Mouse (Mus musculus) stomach, postnatal 0 days (tissue): ENCODE results near the gene Dop1b.

Source experiments
- CTCF ChIP-seq: IDR thresholded peaks from 2 replicates; pipeline ENCODE4 v1.5.1; 2016; ENCODE audit warnings: antibody characterized with exemption, low read depth, mild to moderate bottlenecking, moderate library complexity
- EP300 ChIP-seq: optimal IDR thresholded peaks from 2 replicates; pipeline ENCODE3; 2016; ENCODE audit warnings: antibody characterized with exemption

DNA sequence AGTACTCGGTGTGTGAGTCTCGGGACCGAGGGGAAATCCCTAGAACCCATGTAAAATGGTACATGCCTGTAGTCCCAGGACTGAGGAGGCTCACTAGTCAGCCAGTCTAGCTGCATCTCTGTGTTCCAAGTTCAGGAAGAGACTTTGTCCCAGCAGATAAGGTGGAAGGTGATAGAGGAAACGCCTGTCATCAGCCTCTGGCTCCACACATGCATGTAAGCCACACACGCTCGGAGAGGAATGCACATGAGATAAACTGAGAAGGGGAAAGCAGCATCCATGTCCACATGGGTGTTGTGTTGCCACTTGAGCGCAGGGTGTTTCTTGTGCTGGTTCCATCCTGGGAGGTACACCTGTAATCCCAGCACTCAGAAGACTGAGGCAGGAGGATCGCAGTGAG, 19.6 kb downstream of the Dop1b start:
- TF ChIP-seq CTCF: no peak
- no peak for TF ChIP-seq EP300
